Mouse (Mus musculus): ENCODE measurements around the gene C2cd2l.
"Not testable (repeated sequence)": the region's sequence is repeated elsewhere in the genome, so short reads cannot be mapped to it uniquely, and the experiment has no call there.

GRCm38 (mm10) chr9:44323656-44324055 lies 3.6 kb upstream of the C2cd2l start:
- TF ChIP-seq CTCF (IDR thresholded peaks at IDR 0.05 in 2 of 3, conservative IDR thresholded peaks at IDR 0.05 in 1 of 3; ENCODE audit: control insufficient read depth in 1 of 3, insufficient read depth in 1 of 3, low read depth in 2 of 3, low read length in 3 of 3, poor library complexity in 1 of 3, severe bottlenecking in 1 of 3) = peak in 2 of 3 experiments; percentile 10 to 27; a peak in 1 of 6 replicates
- TF ChIP-seq USF1 (IDR thresholded peaks at IDR 0.05; ENCODE audit: low read depth, low read length); POLR2A (IDR thresholded peaks at IDR 0.05; ENCODE audit: control insufficient read depth in 1 of 2, insufficient read depth in 1 of 2, low read depth in 1 of 2, low read length in 2 of 2, poor library complexity in 1 of 2); JUND (IDR thresholded peaks at IDR 0.05; ENCODE audit: low read depth, low read length); ZC3H11A (IDR thresholded peaks at IDR 0.05; ENCODE audit: low read depth, low read length); GATA1 (IDR thresholded peaks at IDR 0.05; ENCODE audit: low read depth, low read length); ETS1 (IDR thresholded peaks at IDR 0.05; ENCODE audit: low read depth, low read length); ELF1 (IDR thresholded peaks at IDR 0.05; ENCODE audit: low read depth, low read length); TAL1 (IDR thresholded peaks at IDR 0.05; ENCODE audit: low read length); EP300 (IDR thresholded peaks at IDR 0.05; ENCODE audit: low read depth in 1 of 2, low read length in 2 of 2); TBP (IDR thresholded peaks at IDR 0.05; ENCODE audit: low read depth, low read length); TCF12 (IDR thresholded peaks at IDR 0.05; ENCODE audit: low read depth, low read length); MAX (IDR thresholded peaks at IDR 0.05; ENCODE audit: low read length): not testable (repeated sequence)
- peak; percentile 20 for TF ChIP-seq RAD21 (IDR thresholded peaks at IDR 0.05; ENCODE audit: low read depth, low read length)

Measured in MEL (cell line).